Mouse (Mus musculus) liver, embryonic 11.5 days (tissue): ENCODE data around the gene Pgs1. TPM values are rescaled to one million over a fixed set of nuclear protein-coding genes. Genes with fewer than 3 reads are reported as not detected.
A peak's percentile ranks its signal among the peaks of the same experiment; 100 is the strongest.

Source experiments
- ATAC-seq: fragments of 200-750 bp; cut with Nextera tagmentation; replicated peaks from 2 replicates; pipeline ENCODE4 v1.8.0; 2017; ENCODE audit warnings: moderate number of reproducible peaks, mild to moderate bottlenecking, moderate TSS enrichment, moderate library complexity; ENCODE audit not compliant: low FRiP score
- DNase-seq: peaks from one replicate; pipeline ENCODE4 v3.0.0-alpha.2; 2017; ENCODE audit warnings: low spot score
- H3K27ac ChIP-seq: fragments of 300-500 bp; sonication (generic); 2 replicates; pipeline ENCODE4 v1.5.1; 2014; ENCODE audit warnings: mild to moderate bottlenecking, low read depth, low read length, control low read depth
- H3K27me3 ChIP-seq: fragments of 300-500 bp; sonication (generic); replicated peaks from 2 replicates; pipeline ENCODE4 v1.6.1; 2014; ENCODE audit warnings: low read length, mixed read lengths; ENCODE audit not compliant: control insufficient read depth, insufficient read depth
- H3K36me3 ChIP-seq: fragments of 300-500 bp; sonication (generic); 2 replicates; pipeline ENCODE4 v1.6.1; 2014; ENCODE audit warnings: mild to moderate bottlenecking, low read length, moderate library complexity, mixed read lengths; ENCODE audit not compliant: control insufficient read depth, insufficient read depth
- H3K4me1 ChIP-seq: fragments of 300-500 bp; sonication (generic); replicated peaks from 2 replicates; pipeline ENCODE4 v1.6.1; 2014; ENCODE audit warnings: low read length, mixed read lengths; ENCODE audit not compliant: control insufficient read depth, insufficient read depth
- H3K4me2 ChIP-seq: fragments of 300-500 bp; sonication (generic); 2 replicates; pipeline ENCODE4 v1.6.1; 2014; ENCODE audit warnings: mild to moderate bottlenecking, control low read depth, moderate library complexity
- H3K4me3 ChIP-seq: fragments of 300-500 bp; sonication (generic); 2 replicates; pipeline ENCODE4 v1.5.1; 2014; ENCODE audit warnings: low read depth, low read length, control low read depth
- H3K9ac ChIP-seq: fragments of 300-500 bp; sonication (generic); 2 replicates; pipeline ENCODE4 v1.6.1; 2014; ENCODE audit warnings: low read depth, low read length, control low read depth
- H3K9me3 ChIP-seq: fragments of 300-500 bp; sonication (generic); 2 replicates; pipeline ENCODE4 v1.6.1; 2016; ENCODE audit warnings: low read length, inconsistent platforms, mixed read lengths; ENCODE audit not compliant: control insufficient read depth
- WGBS: fragments of 180-500 bp; shearing (Covaris S2); extraction: QIAGEN DNeasy Blood & Tissue Kit; methylation state at CpG from one replicate; pipeline ENCODE4 v1.1.7; 2014; 5-methylcytosine and 5-hydroxymethylcytosine counted together
- polyA plus RNA-seq: library from polyadenylated mRNA; unstranded; fragments of >200 nt; fragmentation: Nextera tagmentation; extraction: Ambion mirVana; gene quantifications from 2 replicates; pipeline ENCODE4 v1.2.1, GENCODE M21; 2014

Pgs1 gene
- polyA plus RNA-seq, 1 experiment from 2014 or later: 31.9 TPM

DNA sequence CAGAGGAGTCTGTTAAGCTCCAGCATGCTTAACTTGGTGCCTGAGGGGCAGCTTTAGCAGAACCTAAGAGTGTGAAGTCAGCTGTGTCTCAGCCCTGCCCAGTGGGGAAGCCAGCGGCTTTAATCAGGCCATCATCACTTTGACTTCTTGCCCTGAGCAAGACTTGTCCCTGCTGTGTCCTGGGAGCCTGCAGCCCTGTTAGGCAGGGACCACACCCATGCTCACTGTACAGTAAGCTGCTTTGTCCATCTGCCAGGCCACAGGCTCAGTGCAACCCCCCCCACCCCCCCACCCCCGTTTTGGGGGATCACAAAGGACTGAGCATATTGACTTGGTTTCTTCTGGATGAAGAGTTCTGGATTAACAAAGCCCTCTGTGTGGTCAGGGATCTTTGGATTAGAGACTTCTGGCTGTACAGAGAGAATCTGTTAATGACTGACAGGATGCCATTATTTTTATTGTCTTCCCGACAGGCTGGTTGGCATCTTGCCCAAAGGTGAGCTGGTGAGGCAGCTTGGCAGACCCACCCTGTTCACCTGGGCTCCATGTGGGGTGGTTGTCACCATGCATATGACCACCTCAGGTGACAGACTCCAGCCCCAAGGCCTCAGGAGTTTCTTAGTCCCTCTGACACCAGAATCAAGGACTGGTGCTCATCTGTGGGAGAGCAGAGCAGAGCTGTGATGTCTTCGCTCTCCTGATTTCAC lies 23.9 kb downstream of the Pgs1 start:
- H3K27me3 ChIP-seq: no peaks in the 10 kb centered on the region
- H3K4me3 ChIP-seq: no peak overlapping the region
- no peak for ATAC-seq
- no peak for DNase-seq
- no peak overlapping the region for H3K9ac ChIP-seq
- peaks cover 29% of the 10 kb centered on the region for H3K4me1 ChIP-seq
- no peak overlapping the region for H3K27ac ChIP-seq
- H3K4me2 ChIP-seq: no peak overlapping the region
- 65% methylated on average over 4 of the region's 4 CpGs for WGBS
- peaks cover 13% of the 10 kb centered on the region for H3K36me3 ChIP-seq
- H3K9me3 ChIP-seq: no peaks in the 10 kb centered on the region

- Histone ChIP-seq H3K9ac (no peak overlapping the region), H3K4me3 (no peak overlapping the region), H3K4me1 (peaks cover 29% of the 10 kb centered on the region), H3K27me3 (no peaks in the 10 kb centered on the region), H3K36me3 (peaks cover 2% of the 10 kb centered on the region; the same call in 1 of the 2 replicates), H3K27ac (no peak overlapping the region), H3K9me3 (no peaks in the 10 kb centered on the region), H3K4me2 (no peak overlapping the region)
- no peak for ATAC-seq
- WGBS: 88% methylated on average over 1 of the region's 1 CpGs
- DNase-seq: no peak
These were observed 26.5 kb downstream of the Pgs1 start for GRCm38 (mm10) chr11:118012595-118012994.

DNA sequence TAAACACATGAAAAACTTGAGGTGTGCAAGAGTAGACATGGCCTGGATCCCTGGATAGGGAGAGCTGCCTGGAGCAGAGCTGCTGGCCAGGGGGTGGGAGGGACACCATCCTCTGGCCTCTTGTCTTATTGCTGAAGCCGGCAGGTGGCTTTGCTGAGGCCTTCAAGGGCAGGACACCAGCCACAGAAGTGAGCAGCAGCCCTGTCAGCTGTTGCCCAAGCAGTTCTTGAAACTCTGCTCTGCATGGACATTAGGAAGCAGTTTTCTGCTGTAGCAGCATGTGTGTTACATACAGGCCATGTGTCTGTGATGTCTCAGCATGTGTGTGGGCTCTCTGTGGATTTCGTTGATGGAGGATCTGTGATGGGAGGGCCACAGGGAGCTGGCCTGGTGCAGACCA lies 27.2 kb downstream of the Pgs1 start:
- Histone ChIP-seq H3K27ac (no peak overlapping the region), H3K9ac (no peak overlapping the region), H3K4me3 (no peak overlapping the region), H3K4me2 (no peak overlapping the region), H3K27me3 (no peaks in the 10 kb centered on the region), H3K9me3 (0 out of 2 replicates have a peak, but pooled peaks cover 3% of the 10 kb centered on the region), H3K36me3 (peaks cover 8% of the 10 kb centered on the region), H3K4me1 (peaks cover 22% of the 10 kb centered on the region)
- no peak for ATAC-seq
- 68% methylated on average over 2 of the region's 2 CpGs for whole genome bisulfite sequencing
- DNase-seq: no peak

- H3K36me3 ChIP-seq: peaks cover 12% of the 10 kb centered on the region
- H3K27me3 ChIP-seq: no peaks in the 10 kb centered on the region
- no peak overlapping the region for H3K4me3 ChIP-seq
- no peak overlapping the region for H3K4me2 ChIP-seq
- ATAC-seq: no peak
- peaks cover 11% of the 10 kb centered on the region for H3K4me1 ChIP-seq
- no peak overlapping the region for H3K27ac ChIP-seq
- DNase-seq: no peak
- 70% methylated on average over 12 of the region's 12 CpGs for WGBS
- 0 out of 2 replicates have a peak, but pooled peaks cover 3% of the 10 kb centered on the region for H3K9me3 ChIP-seq
- no peak overlapping the region; the same call in 1 of the 2 replicates for H3K9ac ChIP-seq
These were observed 28.4 kb downstream of the Pgs1 start for GRCm38 (mm10) chr11:118014391-118014995.

DNA sequence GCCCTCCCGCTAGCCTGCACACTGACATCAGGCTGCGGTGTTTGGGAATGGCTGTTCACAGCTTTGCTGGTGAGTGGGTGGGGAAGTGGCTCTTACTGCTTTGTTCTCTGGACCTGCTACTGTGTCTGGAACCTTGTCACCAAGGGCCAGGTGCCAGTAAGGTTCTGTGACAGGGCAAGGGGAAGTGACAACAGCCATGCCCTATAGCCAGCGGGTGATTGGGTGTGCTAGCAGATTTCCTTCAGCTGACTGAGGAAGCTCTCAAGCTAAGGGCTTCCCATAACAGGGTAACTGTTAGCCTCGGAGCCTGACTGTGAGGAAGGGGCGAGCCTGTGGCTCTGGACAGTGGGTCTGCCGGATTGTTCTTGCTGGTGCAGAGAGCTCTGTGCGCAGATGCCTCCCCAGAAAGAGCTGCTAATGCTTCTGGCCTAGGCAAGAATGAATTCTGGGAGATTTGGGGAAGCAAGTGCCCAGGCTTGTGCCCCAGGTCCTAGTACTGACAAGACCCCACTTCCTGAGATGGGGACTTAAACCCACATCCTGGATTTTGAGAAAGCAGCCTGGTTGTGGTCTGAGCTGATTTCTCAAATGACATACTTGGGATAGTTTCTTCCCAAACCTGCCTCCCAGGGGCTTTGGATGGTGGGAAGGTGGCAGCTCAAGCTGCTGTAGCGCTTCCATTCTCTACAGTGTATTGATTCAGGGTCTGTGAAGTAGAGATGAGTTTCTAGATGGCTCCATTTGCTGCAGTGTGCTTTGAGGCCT lies 29.5 kb downstream of the Pgs1 start:
- Histone ChIP-seq H3K36me3 (peaks cover 19% of the 10 kb centered on the region), H3K4me3 (no peak overlapping the region), H3K4me2 (no peak overlapping the region), H3K27me3 (no peaks in the 10 kb centered on the region), H3K9ac (no peak overlapping the region), H3K9me3 (0 out of 2 replicates have a peak, but pooled peaks cover 3% of the 10 kb centered on the region), H3K27ac (no peak overlapping the region), H3K4me1 (peaks cover 7% of the 10 kb centered on the region)
- WGBS: 70% methylated on average over 8 of the region's 8 CpGs
- ATAC-seq: no peak
- DNase-seq: no peak

DNA sequence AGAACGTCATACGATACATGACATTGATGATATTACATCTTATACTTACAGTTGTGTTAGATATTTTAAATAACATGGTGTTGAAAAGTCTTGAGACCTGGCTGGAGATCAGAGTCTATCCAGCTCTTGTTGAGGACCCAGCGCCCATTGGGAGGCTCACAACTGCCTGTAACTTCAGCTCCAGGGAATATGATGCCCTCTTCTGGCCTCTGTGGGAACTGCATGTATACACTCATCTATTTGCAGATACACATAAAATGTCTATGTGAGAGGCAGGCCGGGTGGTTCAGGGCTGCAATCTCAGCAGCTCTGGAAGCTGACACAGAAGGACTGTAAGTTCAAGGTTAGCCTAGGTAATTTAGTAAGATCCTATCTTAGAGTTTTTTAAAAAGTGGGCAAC lies 32.2 kb downstream of the Pgs1 start:
- Histone ChIP-seq H3K9ac (no peak overlapping the region), H3K4me1 (peaks cover 3% of the 10 kb centered on the region), H3K27me3 (no peaks in the 10 kb centered on the region), H3K4me3 (no peak overlapping the region), H3K27ac (no peak overlapping the region), H3K9me3 (0 out of 2 replicates have a peak, but pooled peaks cover 3% of the 10 kb centered on the region), H3K4me2 (no peak overlapping the region), H3K36me3 (peaks cover 19% of the 10 kb centered on the region)
- 93% methylated on average over 4 of the region's 4 CpGs for WGBS
- ATAC-seq (no peak), DNase-seq (no peak)

GRCm38 (mm10) chr11:118021806-118022205 lies 35.7 kb downstream of the Pgs1 start:
- ATAC-seq (0 out of 2 replicates have a peak, but pooled peaks have one; percentile 24), DNase-seq (no peak)
- WGBS: 69% methylated on average over 1 of the region's 1 CpGs
- H3K9me3 ChIP-seq: 0 out of 2 replicates have a peak, but pooled peaks cover 3% of the 10 kb centered on the region
- H3K4me3 ChIP-seq: no peak overlapping the region
- H3K9ac ChIP-seq: no peak overlapping the region
- no peak overlapping the region for H3K27ac ChIP-seq
- peaks cover 23% of the 10 kb centered on the region for H3K36me3 ChIP-seq
- no peaks in the 10 kb centered on the region for H3K4me1 ChIP-seq
- no peaks in the 10 kb centered on the region for H3K27me3 ChIP-seq
- no peak overlapping the region for H3K4me2 ChIP-seq

GRCm38 (mm10) chr11:118023475-118023874 lies 37.4 kb downstream of the Pgs1 start:
- Histone ChIP-seq H3K36me3 (peaks cover 16% of the 10 kb centered on the region), H3K27me3 (no peaks in the 10 kb centered on the region)

More at GRCm38 (mm10) chr11:118023475-118023874, 37.4 kb downstream of the Pgs1 start:
- no peaks in the 10 kb centered on the region for H3K4me1 ChIP-seq
- H3K4me3 ChIP-seq: no peak overlapping the region
- no peaks in the 10 kb centered on the region for H3K9me3 ChIP-seq
- H3K9ac ChIP-seq: no peak overlapping the region
- no peak overlapping the region for H3K4me2 ChIP-seq
- WGBS: 92% methylated on average over 7 of the region's 7 CpGs
- H3K27ac ChIP-seq: no peak overlapping the region
- ATAC-seq: no peak
- DNase-seq: no peak
